Comparison of ENCODE assay signal across 8 mouse cellular contexts in the genomic region with DNA sequence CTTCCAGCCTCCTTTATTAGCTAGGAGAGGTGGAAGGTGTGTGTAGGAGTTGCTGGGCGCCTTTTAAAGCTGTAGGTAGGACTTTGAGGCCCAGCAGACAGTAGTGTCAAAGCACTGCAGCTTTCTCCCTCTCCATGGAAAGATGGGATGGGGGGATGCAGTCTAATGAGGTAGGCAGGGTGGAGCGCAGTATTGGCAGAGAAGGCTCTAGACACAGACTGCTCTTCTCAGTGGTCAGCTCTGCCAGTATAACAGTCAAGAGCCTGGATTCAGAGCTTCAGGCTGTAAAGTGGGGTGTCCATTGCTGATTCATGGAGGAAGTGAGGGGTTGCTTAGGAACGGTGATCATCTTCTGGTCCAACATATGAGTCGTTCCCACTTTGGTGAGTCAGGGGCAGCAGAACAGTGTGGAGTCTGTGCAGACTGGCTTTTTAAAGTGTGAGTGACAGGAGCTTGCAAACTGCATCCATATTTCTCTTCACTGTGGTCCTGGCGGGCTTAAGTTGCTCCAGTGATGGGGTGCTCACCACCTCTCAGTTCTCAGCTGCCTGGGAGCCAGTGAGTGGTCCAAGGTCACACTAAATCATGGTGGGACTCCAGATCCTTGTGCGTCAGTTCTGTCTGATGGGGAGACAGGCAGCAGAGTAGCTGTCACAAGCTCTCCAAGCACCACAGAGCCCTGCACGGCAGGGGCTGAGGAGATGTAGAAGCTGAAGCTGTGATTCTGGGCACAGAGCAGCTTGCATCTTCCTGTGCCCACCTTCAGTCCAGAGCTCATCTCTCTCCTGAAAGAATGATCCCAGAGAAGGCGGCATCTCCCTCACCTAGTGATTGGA. TPM values are rescaled to one million over a fixed set of nuclear protein-coding genes. Genes with fewer than 3 reads are reported as not detected.
DNase-seq lines count a peak whose midpoint lies in the region; ATAC-seq and TF ChIP-seq lines count a peak whose summit lies in the region.

No protein-coding gene starts in this region.

- no peak for TF ChIP-seq CTCF in ES-Bruce4 (IDR thresholded peaks at IDR 0.05; ENCODE audit: low read depth, low read length)
- TF ChIP-seq CTCF in liver, postnatal 0 days (IDR thresholded peaks at IDR 0.05; ENCODE audit: low read depth): no peak

- peaks cover 65% of the 10 kb centered on the region for H3K4me1 ChIP-seq in heart, embryonic 10.5 days
- no peaks in the 10 kb centered on the region for H3K4me1 ChIP-seq in ES-Bruce4 (ENCODE audit: control insufficient read depth, insufficient read depth, low read length)
- H3K4me1 ChIP-seq in forebrain, embryonic 15.5 days: peaks cover 55% of the 10 kb centered on the region
- peaks cover 51% of the 10 kb centered on the region for H3K4me1 ChIP-seq in liver, postnatal 0 days (ENCODE audit: insufficient read depth)

- no peak for DNase-seq in heart, embryonic 10.5 days (ENCODE audit: low spot score)
- DNase-seq in heart, adult 18-20 months: no peak
- no peak for DNase-seq in liver, postnatal 0 days
- DNase-seq in gastrocnemius, postnatal 4 days (ENCODE audit: low spot score in 2 of 2): no peak
- no peak for DNase-seq in testis, postnatal 14 days (ENCODE audit: low spot score)
- no peak for DNase-seq in right cerebral cortex, postnatal 14 days

- H3K4me3 ChIP-seq in heart, embryonic 10.5 days: peak overlapping the region; percentile 69
- peak overlapping the region; percentile 88 for H3K4me3 ChIP-seq in ES-Bruce4 (ENCODE audit: low read depth, low read length)
- peak overlapping the region; percentile 78 for H3K4me3 ChIP-seq in forebrain, embryonic 15.5 days
- peak overlapping the region; percentile 80 for H3K4me3 ChIP-seq in liver, postnatal 0 days (ENCODE audit: low read depth, low read length)

- WGBS in heart, embryonic 10.5 days: 76% methylated on average over 8 of the region's 8 CpGs
- 80% methylated on average over 8 of the region's 8 CpGs for WGBS in forebrain, embryonic 15.5 days
- 65% methylated on average over 8 of the region's 8 CpGs for WGBS in liver, postnatal 0 days (ENCODE audit: insufficient replicate concordance)

- no peaks in the 10 kb centered on the region for H3K9me3 ChIP-seq in heart, embryonic 10.5 days
- H3K9me3 ChIP-seq in ES-Bruce4 (replicated peaks; ENCODE audit: control insufficient read depth, insufficient read depth, low read length, poor library complexity, severe bottlenecking): no peaks in the 10 kb centered on the region
- H3K9me3 ChIP-seq in forebrain, embryonic 15.5 days: no peaks in the 10 kb centered on the region
- no peaks in the 10 kb centered on the region for H3K9me3 ChIP-seq in liver, postnatal 0 days (ENCODE audit: low read length)

- TF ChIP-seq EP300 in ES-Bruce4 (IDR thresholded peaks at IDR 0.05; ENCODE audit: insufficient read depth, low read depth, low read length): no peak
- TF ChIP-seq EP300 in liver, postnatal 0 days (IDR thresholded peaks at IDR 0.05; ENCODE audit: low read depth): no peak

- no peaks in the 10 kb centered on the region for H3K27me3 ChIP-seq in heart, embryonic 10.5 days (ENCODE audit: insufficient read depth, poor library complexity, severe bottlenecking)
- no peaks in the 10 kb centered on the region for H3K27me3 ChIP-seq in ES-Bruce4 (ENCODE audit: control insufficient read depth, insufficient read depth, low read length, poor library complexity, severe bottlenecking)
- no peaks in the 10 kb centered on the region for H3K27me3 ChIP-seq in forebrain, embryonic 15.5 days
- no peaks in the 10 kb centered on the region for H3K27me3 ChIP-seq in liver, postnatal 0 days (ENCODE audit: insufficient read depth, low read length)

- peaks cover 24% of the 10 kb centered on the region for H3K36me3 ChIP-seq in heart, embryonic 10.5 days
- no peaks in the 10 kb centered on the region for H3K36me3 ChIP-seq in ES-Bruce4 (ENCODE audit: control insufficient read depth, insufficient read depth, low read length, poor library complexity, severe bottlenecking)
- peaks cover 8% of the 10 kb centered on the region for H3K36me3 ChIP-seq in forebrain, embryonic 15.5 days
- H3K36me3 ChIP-seq in liver, postnatal 0 days (replicated peaks; ENCODE audit: insufficient read depth, low read length): peaks cover 9% of the 10 kb centered on the region

- H3K9ac ChIP-seq in ES-Bruce4 (ENCODE audit: low read depth, poor library complexity, severe bottlenecking): peak overlapping the region; percentile 69
- H3K9ac ChIP-seq in forebrain, embryonic 15.5 days (replicated peaks): peak overlapping the region; percentile 76
- peak overlapping the region; percentile 81 for H3K9ac ChIP-seq in liver, postnatal 0 days (replicated peaks)

- peak overlapping the region; percentile 93 for H3K27ac ChIP-seq in heart, embryonic 10.5 days
- no peak overlapping the region for H3K27ac ChIP-seq in ES-Bruce4 (ENCODE audit: insufficient read depth, low read length)
- H3K27ac ChIP-seq in forebrain, embryonic 15.5 days (replicated peaks): no peak overlapping the region
- H3K27ac ChIP-seq in liver, postnatal 0 days (ENCODE audit: low read depth): peak overlapping the region; percentile 99

- no peak for ATAC-seq in forebrain, embryonic 15.5 days (replicated peaks)
- ATAC-seq in liver, postnatal 0 days: no peak

- peak overlapping the region; percentile 60 for H3K4me2 ChIP-seq in forebrain, embryonic 15.5 days (replicated peaks)
- peak overlapping the region; percentile 75 for H3K4me2 ChIP-seq in liver, postnatal 0 days (ENCODE audit: low read depth, low read length)

- TF ChIP-seq POLR2A in ES-Bruce4 (IDR thresholded peaks at IDR 0.05; ENCODE audit: insufficient read depth, low read length): no peak

RNA-seq across cellular contexts. Expression of a gene that starts 2.1 kb away (rescaled TPM):
- polyA plus RNA-seq in heart, embryonic 10.5 days (2016; fragmentation: Nextera tagmentation; extraction: Ambion mirVana): 56.9 and 67.3 TPM in 2 replicates
- total RNA-seq in heart, adult 18-20 months (2021): 10 to 100 TPM; 36.7 to 57.6 TPM
- polyA plus RNA-seq in ES-Bruce4 (2011; ENCODE audit: insufficient read depth, insufficient read length, low read depth, missing spikeins): 33.9 and 46.7 TPM in 2 replicates
- 119 and 120 TPM in 2 replicates for polyA plus RNA-seq in forebrain, embryonic 15.5 days (2015; fragmentation: Nextera tagmentation; extraction: Ambion mirVana)
- polyA plus RNA-seq in liver, postnatal 0 days (2015; fragmentation: Nextera tagmentation; extraction: Ambion mirVana): 28.2 and 30.5 TPM in 2 replicates
- total RNA-seq in gastrocnemius, postnatal 4 days (2021): 10 to 100 TPM; 56.5 to 63.4 TPM

RNA-seq across cellular contexts. Expression of a gene that starts 2.2 kb away (rescaled TPM):
- 102 and 103 TPM in 2 replicates for polyA plus RNA-seq in heart, embryonic 10.5 days (2016; fragmentation: Nextera tagmentation; extraction: Ambion mirVana)
- 10 to 100 TPM; 65.1 to 67.1 TPM for total RNA-seq in heart, adult 18-20 months (2021)
- 38.1 and 38.3 TPM in 2 replicates for polyA plus RNA-seq in ES-Bruce4 (2011; ENCODE audit: insufficient read depth, insufficient read length, low read depth, missing spikeins)
- polyA plus RNA-seq in forebrain, embryonic 15.5 days (2015; fragmentation: Nextera tagmentation; extraction: Ambion mirVana): 118 and 120 TPM in 2 replicates
- polyA plus RNA-seq in liver, postnatal 0 days (2015; fragmentation: Nextera tagmentation; extraction: Ambion mirVana): 36.9 and 38.6 TPM in 2 replicates
- 100 to 1,000 TPM in 1 of 2 experiments, 10 to 100 TPM in 1; 92.4 to 103 TPM for total RNA-seq in gastrocnemius, postnatal 4 days (2021)

RNA-seq across cellular contexts. Expression of a gene that starts 5.9 kb away (rescaled TPM):
- polyA plus RNA-seq in heart, embryonic 10.5 days (2016; fragmentation: Nextera tagmentation; extraction: Ambion mirVana): 28.5 and 29.7 TPM in 2 replicates
- total RNA-seq in heart, adult 18-20 months (2021): 10 to 100 TPM; 16.5 to 19.4 TPM
- 22.3 and 30.3 TPM in 2 replicates for polyA plus RNA-seq in ES-Bruce4 (2011; ENCODE audit: insufficient read depth, insufficient read length, low read depth, missing spikeins)
- 32.1 and 35.3 TPM in 2 replicates for polyA plus RNA-seq in forebrain, embryonic 15.5 days (2015; fragmentation: Nextera tagmentation; extraction: Ambion mirVana)
- 25.6 and 27.9 TPM in 2 replicates for polyA plus RNA-seq in liver, postnatal 0 days (2015; fragmentation: Nextera tagmentation; extraction: Ambion mirVana)
- total RNA-seq in gastrocnemius, postnatal 4 days (2021): 10 to 100 TPM; 18.6 to 20.5 TPM

RNA-seq across cellular contexts. Expression of a gene that starts 18.6 kb away (rescaled TPM):
- polyA plus RNA-seq in heart, embryonic 10.5 days (2016; fragmentation: Nextera tagmentation; extraction: Ambion mirVana): 258 and 316 TPM in 2 replicates
- 100 to 1,000 TPM; 173 to 184 TPM for total RNA-seq in heart, adult 18-20 months (2021)
- 153 and 160 TPM in 2 replicates for polyA plus RNA-seq in ES-Bruce4 (2011; ENCODE audit: insufficient read depth, insufficient read length, low read depth, missing spikeins)
- 583 and 618 TPM in 2 replicates for polyA plus RNA-seq in forebrain, embryonic 15.5 days (2015; fragmentation: Nextera tagmentation; extraction: Ambion mirVana)
- polyA plus RNA-seq in liver, postnatal 0 days (2015; fragmentation: Nextera tagmentation; extraction: Ambion mirVana): 43.5 and 49.8 TPM in 2 replicates
- total RNA-seq in gastrocnemius, postnatal 4 days (2021): 100 to 1,000 TPM; 332 to 346 TPM

RNA-seq across cellular contexts. Expression of a gene that starts 34.5 kb away (rescaled TPM):
- polyA plus RNA-seq in heart, embryonic 10.5 days (2016; fragmentation: Nextera tagmentation; extraction: Ambion mirVana): 1.7 and 3.3 TPM in 2 replicates
- 10 to 100 TPM; 60.2 to 62.7 TPM for total RNA-seq in heart, adult 18-20 months (2021)
- polyA plus RNA-seq in ES-Bruce4 (2011; ENCODE audit: insufficient read depth, insufficient read length, low read depth, missing spikeins): 9.6 and 14.6 TPM in 2 replicates
- 4.6 and 5.0 TPM in 2 replicates for polyA plus RNA-seq in forebrain, embryonic 15.5 days (2015; fragmentation: Nextera tagmentation; extraction: Ambion mirVana)
- polyA plus RNA-seq in liver, postnatal 0 days (2015; fragmentation: Nextera tagmentation; extraction: Ambion mirVana): 66.6 and 72.5 TPM in 2 replicates
- 10 to 100 TPM; 55.6 to 62.2 TPM for total RNA-seq in gastrocnemius, postnatal 4 days (2021)

Comparison
In these comparisons a context has a peak if more than half of its experiments do, and no peak if none do; other contexts are left out.
1. H3K27ac ChIP-seq: peak in heart, embryonic 10.5 days (single experiment) and liver, postnatal 0 days (single experiment); none in ES-Bruce4 (single experiment) and forebrain, embryonic 15.5 days (single experiment).
2. Peak in every context shown above with its lines, with median percentiles within 50 percentile points of each other: H3K4me3 ChIP-seq and H3K9ac ChIP-seq.